Mouse (Mus musculus): ENCODE measurements around the gene Vps8. TPM values are rescaled to one million over a fixed set of nuclear protein-coding genes. Genes with fewer than 3 reads are reported as not detected.

Gene Vps8
- polyA plus RNA-seq, 1 experiment from 2014 or later: 15.1 TPM

DNA sequence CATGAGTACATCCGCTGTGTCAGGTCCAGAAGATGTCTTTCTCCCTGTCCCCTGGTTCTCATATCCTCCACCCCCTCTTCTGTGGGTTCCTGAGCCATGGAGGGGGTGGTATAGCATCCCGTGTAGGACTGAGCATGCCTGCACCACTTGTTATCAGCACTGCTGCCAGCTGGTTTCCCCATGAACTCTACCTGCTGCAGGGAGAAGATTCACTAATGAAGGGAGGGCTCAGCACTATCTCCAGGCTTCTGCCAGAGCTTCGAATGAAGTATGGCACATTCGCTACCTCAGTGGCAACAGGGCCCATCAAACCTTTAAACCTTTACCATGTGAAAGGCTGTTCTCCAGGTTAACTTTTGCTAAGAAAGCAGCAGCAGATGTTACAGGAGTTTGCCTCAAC is 110.6 kb downstream of the Vps8 start:
- H3K9ac ChIP-seq (ENCODE audit: low read length): no peak overlapping the region
- no peak for ATAC-seq (ENCODE audit: insufficient number of reproducible peaks, low FRiP score, low TSS enrichment, low read depth)

DNA sequence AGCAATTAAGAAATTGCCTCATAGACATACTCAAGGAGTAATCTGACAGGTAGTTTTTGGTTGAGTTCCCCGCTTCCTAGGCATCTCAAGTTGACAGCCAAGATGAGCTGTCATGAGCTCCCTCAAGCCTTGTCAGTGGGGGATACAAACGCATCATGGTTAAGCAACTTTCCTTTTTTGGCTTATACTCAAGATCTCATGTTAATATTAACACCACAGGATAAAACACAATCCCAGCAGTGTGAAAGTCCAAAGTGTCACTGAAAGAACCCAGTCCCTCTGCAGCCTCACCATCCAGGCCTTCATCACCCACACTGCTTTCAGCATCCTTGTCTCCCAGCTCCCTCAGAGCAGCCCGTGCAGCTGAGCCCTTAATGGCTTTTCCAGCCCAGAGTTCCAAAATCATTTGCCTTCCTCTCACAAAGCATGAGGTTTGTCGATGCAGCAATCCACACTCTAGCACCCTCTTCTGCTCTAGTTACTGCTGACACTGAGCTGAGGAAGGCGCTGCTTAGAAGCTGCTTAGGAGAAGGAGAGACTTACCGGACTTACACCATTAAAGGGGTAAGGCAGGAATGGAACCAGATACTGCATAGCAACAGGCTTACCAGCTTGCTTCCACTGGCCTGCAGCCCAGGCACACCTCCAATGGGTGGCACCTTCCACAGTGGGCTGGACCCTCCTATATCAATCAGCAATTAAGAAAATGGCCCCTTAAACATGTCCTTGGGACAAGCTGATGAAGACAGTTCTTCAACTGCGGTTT is 113.5 kb downstream of the Vps8 start:
- no peak for ATAC-seq (ENCODE audit: insufficient number of reproducible peaks, low FRiP score, low TSS enrichment, low read depth)
- no peaks in the 10 kb centered on the region for H3K27me3 ChIP-seq (ENCODE audit: control insufficient read depth, insufficient read depth, low read length)
- no peaks in the 10 kb centered on the region for H3K9me3 ChIP-seq (ENCODE audit: control insufficient read depth, low read length)
- WGBS: 83% methylated on average over 7 of the region's 7 CpGs
- H3K9ac ChIP-seq (ENCODE audit: low read length): no peak overlapping the region
- no peaks in the 10 kb centered on the region for H3K36me3 ChIP-seq (ENCODE audit: control insufficient read depth, insufficient read depth, low read length)
- no peak overlapping the region for H3K4me3 ChIP-seq (ENCODE audit: low read depth, low read length)
- no peaks in the 10 kb centered on the region for H3K4me1 ChIP-seq (ENCODE audit: control insufficient read depth, insufficient read depth, low read length)
- DNase-seq (ENCODE audit: low spot score): no peak
- H3K27ac ChIP-seq (replicated peaks; ENCODE audit: low read depth, low read length): no peak overlapping the region
- no peak overlapping the region for H3K4me2 ChIP-seq (ENCODE audit: low read depth, severe bottlenecking)

More for the DNA sequence above, 110.6 kb downstream of the Vps8 start:
- H3K27me3 ChIP-seq (ENCODE audit: control insufficient read depth, insufficient read depth, low read length): no peaks in the 10 kb centered on the region
- no peaks in the 10 kb centered on the region for H3K36me3 ChIP-seq (ENCODE audit: control insufficient read depth, insufficient read depth, low read length)
- no peaks in the 10 kb centered on the region for H3K4me1 ChIP-seq (ENCODE audit: control insufficient read depth, insufficient read depth, low read length)
- H3K4me2 ChIP-seq (ENCODE audit: low read depth, severe bottlenecking): no peak overlapping the region
- no peaks in the 10 kb centered on the region for H3K9me3 ChIP-seq (ENCODE audit: control insufficient read depth, low read length)
- no peak overlapping the region for H3K27ac ChIP-seq (replicated peaks; ENCODE audit: low read depth, low read length)
- WGBS: 86% methylated on average over 4 of the region's 4 CpGs
- DNase-seq (ENCODE audit: low spot score): no peak
- H3K4me3 ChIP-seq (ENCODE audit: low read depth, low read length): no peak overlapping the region

DNA sequence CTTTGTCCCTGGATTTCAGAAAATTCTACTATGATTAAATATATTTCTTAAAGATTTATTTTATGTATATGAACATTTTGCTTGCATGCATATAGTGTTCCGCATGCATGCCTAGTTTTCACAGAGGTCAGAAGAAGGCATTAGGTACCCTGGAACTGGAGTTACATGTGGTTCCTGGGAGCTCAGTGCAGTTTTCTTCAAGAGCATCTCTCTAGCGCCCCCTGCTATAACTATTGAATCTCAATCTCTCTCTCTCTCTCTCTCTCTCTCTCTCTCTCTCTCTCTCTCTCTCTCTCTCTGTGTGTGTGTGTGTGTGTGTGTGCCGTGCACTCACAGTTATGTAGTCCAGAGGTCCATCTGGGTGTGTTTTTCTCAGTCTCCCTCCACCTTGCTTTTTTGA is 114.4 kb downstream of the Vps8 start:
- Histone ChIP-seq H3K9me3 (ENCODE audit: control insufficient read depth, low read length) (no peaks in the 10 kb centered on the region), H3K4me1 (ENCODE audit: control insufficient read depth, insufficient read depth, low read length) (no peaks in the 10 kb centered on the region), H3K4me2 (ENCODE audit: low read depth, severe bottlenecking) (no peak overlapping the region), H3K36me3 (ENCODE audit: control insufficient read depth, insufficient read depth, low read length) (no peaks in the 10 kb centered on the region), H3K27me3 (ENCODE audit: control insufficient read depth, insufficient read depth, low read length) (no peaks in the 10 kb centered on the region), H3K4me3 (ENCODE audit: low read depth, low read length) (no peak overlapping the region), H3K9ac (ENCODE audit: low read length) (no peak overlapping the region), H3K27ac (replicated peaks; ENCODE audit: low read depth, low read length) (no peak overlapping the region)
- no peak for DNase-seq (ENCODE audit: low spot score)
- 57% methylated on average over 3 of the region's 3 CpGs for whole genome bisulfite sequencing
- ATAC-seq (ENCODE audit: insufficient number of reproducible peaks, low FRiP score, low TSS enrichment, low read depth): no peak

DNA sequence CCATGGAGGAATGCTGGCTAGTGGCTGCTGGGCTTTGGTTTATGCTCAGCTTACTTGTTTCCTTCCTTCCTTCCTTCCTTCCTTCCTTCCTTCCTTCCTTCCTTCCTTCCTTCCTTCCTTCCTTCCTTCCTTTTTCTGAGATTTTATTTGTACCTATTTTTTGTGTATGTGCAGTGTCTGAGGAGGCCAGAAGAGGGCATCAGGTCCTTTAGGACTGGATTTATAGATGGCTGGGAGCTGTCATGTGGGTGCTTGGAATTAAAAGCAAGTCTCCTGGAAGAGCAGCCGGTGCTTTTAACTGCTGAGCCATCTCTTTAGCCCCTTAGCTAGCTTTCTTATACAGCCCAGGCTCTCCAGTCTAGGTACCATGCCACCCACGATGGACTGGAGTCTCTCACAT is 116.0 kb downstream of the Vps8 start:
- H3K27ac ChIP-seq (replicated peaks; ENCODE audit: low read depth, low read length): no peak overlapping the region
- ATAC-seq (ENCODE audit: insufficient number of reproducible peaks, low FRiP score, low TSS enrichment, low read depth): no peak
- no peaks in the 10 kb centered on the region for H3K36me3 ChIP-seq (ENCODE audit: control insufficient read depth, insufficient read depth, low read length)
- no peaks in the 10 kb centered on the region for H3K9me3 ChIP-seq (ENCODE audit: control insufficient read depth, low read length)
- DNase-seq (ENCODE audit: low spot score): no peak
- WGBS: 49% methylated on average over 2 of the region's 2 CpGs
- no peak overlapping the region for H3K4me3 ChIP-seq (ENCODE audit: low read depth, low read length)
- H3K9ac ChIP-seq (ENCODE audit: low read length): no peak overlapping the region
- no peaks in the 10 kb centered on the region for H3K4me1 ChIP-seq (ENCODE audit: control insufficient read depth, insufficient read depth, low read length)
- no peaks in the 10 kb centered on the region for H3K27me3 ChIP-seq (ENCODE audit: control insufficient read depth, insufficient read depth, low read length)
- H3K4me2 ChIP-seq (ENCODE audit: low read depth, severe bottlenecking): no peak overlapping the region

DNA sequence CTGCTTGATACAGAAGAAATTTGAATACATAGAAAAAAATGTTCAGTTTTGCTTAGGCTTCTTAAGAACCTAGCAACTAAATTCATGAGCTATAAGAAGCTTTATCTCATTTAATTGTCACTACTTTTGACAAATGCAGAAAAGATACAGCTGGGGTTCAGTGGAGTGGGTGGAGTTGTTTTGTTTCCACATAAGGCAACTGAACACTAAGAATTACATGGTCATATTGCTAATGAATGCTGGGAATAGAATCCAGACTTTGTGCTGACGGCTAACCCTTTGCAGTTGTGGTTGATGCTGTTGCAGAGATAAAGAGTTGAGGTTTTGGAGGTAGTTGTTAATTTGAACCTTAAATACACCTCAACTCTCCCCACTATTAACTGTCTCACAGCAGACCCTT is 119.6 kb downstream of the Vps8 start:
- no peak for DNase-seq (ENCODE audit: low spot score)
- Histone ChIP-seq H3K4me3 (ENCODE audit: low read depth, low read length) (no peak overlapping the region), H3K4me1 (ENCODE audit: control insufficient read depth, insufficient read depth, low read length) (no peaks in the 10 kb centered on the region), H3K36me3 (ENCODE audit: control insufficient read depth, insufficient read depth, low read length) (no peaks in the 10 kb centered on the region), H3K9me3 (ENCODE audit: control insufficient read depth, low read length) (no peaks in the 10 kb centered on the region), H3K27me3 (ENCODE audit: control insufficient read depth, insufficient read depth, low read length) (no peaks in the 10 kb centered on the region), H3K4me2 (ENCODE audit: low read depth, severe bottlenecking) (no peak overlapping the region), H3K9ac (ENCODE audit: low read length) (no peak overlapping the region), H3K27ac (replicated peaks; ENCODE audit: low read depth, low read length) (no peak overlapping the region)
- WGBS: 84% methylated on average over 1 of the region's 1 CpGs
- no peak for ATAC-seq (ENCODE audit: insufficient number of reproducible peaks, low FRiP score, low TSS enrichment, low read depth)

DNA sequence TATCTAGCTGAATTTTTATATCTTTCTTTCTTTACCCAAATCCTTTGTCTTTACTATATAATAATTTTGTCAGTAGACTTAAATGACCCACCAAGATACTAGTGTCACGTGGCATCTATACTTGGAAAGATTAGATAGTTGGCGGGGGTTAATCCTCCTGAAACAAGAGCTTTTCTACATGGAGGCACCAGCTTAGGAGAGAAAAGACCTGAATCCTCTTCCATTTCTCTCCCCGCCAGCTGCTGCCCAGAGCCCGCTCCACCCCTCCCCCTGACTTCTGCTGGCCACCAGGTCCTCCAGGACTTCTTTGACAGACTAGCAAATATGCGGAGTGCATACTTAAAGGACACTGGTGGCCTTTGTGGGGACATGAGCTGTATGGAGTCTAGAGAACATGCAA is 124.5 kb downstream of the Vps8 start:
- H3K27ac ChIP-seq (replicated peaks; ENCODE audit: low read depth, low read length): no peak overlapping the region
- H3K27me3 ChIP-seq (ENCODE audit: control insufficient read depth, insufficient read depth, low read length): no peaks in the 10 kb centered on the region
- no peaks in the 10 kb centered on the region for H3K36me3 ChIP-seq (ENCODE audit: control insufficient read depth, insufficient read depth, low read length)
- DNase-seq (ENCODE audit: low spot score) (no peak), ATAC-seq (ENCODE audit: insufficient number of reproducible peaks, low FRiP score, low TSS enrichment, low read depth) (no peak)
- H3K4me1 ChIP-seq (ENCODE audit: control insufficient read depth, insufficient read depth, low read length): no peaks in the 10 kb centered on the region
- 87% methylated on average over 5 of the region's 5 CpGs for WGBS
- H3K4me2 ChIP-seq (ENCODE audit: low read depth, severe bottlenecking): no peak overlapping the region
- no peaks in the 10 kb centered on the region for H3K9me3 ChIP-seq (ENCODE audit: control insufficient read depth, low read length)
- H3K9ac ChIP-seq (ENCODE audit: low read length): no peak overlapping the region
- H3K4me3 ChIP-seq (ENCODE audit: low read depth, low read length): no peak overlapping the region

DNA sequence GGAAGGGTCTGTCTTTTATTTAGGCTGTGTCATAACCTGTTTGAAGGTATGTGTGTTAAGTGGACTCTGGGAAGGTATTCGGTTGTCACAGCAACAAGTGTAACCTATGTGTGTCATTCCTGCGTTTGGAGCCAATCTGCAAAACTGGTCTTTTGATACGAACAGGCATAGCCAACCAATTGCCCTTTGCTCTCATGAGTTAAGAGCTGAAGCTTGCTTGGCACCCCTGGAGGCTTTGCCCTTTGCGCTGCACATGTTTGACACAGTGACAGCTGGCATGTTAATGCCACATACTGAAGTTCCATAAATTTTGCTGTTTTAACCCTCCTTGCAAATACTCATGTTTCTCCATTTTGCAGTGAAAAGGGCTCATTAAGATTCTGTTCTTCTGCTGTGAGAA is 126.8 kb downstream of the Vps8 start:
- Histone ChIP-seq H3K27me3 (ENCODE audit: control insufficient read depth, insufficient read depth, low read length) (no peaks in the 10 kb centered on the region), H3K9me3 (ENCODE audit: control insufficient read depth, low read length) (no peaks in the 10 kb centered on the region), H3K4me1 (ENCODE audit: control insufficient read depth, insufficient read depth, low read length) (no peaks in the 10 kb centered on the region), H3K36me3 (ENCODE audit: control insufficient read depth, insufficient read depth, low read length) (no peaks in the 10 kb centered on the region), H3K27ac (replicated peaks; ENCODE audit: low read depth, low read length) (no peak overlapping the region), H3K4me3 (ENCODE audit: low read depth, low read length) (no peak overlapping the region), H3K4me2 (ENCODE audit: low read depth, severe bottlenecking) (no peak overlapping the region), H3K9ac (ENCODE audit: low read length) (no peak overlapping the region)
- WGBS: 86% methylated on average over 4 of the region's 4 CpGs
- no peak for ATAC-seq (ENCODE audit: insufficient number of reproducible peaks, low FRiP score, low TSS enrichment, low read depth)
- DNase-seq (ENCODE audit: low spot score): no peak

DNA sequence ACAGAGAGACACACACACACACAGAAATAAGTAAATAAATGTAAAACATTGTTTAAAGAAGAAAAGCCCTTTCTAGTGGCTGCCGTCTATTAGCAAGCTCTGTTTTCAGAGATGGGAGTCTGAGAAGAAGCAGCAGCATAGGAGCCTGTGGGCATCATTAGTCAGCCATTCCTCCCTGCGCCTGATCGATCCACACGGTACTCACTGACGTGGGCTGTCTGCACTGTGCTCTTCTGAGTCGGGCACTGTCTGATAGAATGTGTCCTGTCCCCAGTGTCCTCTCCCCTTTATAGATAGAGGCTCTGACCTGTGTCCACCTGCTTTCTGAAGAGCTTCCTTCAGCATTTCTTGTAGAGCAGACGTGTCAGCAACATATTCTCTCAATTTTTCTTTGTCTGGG is 127.5 kb downstream of the Vps8 start:
- H3K4me1 ChIP-seq (ENCODE audit: control insufficient read depth, insufficient read depth, low read length): no peaks in the 10 kb centered on the region
- no peaks in the 10 kb centered on the region for H3K9me3 ChIP-seq (ENCODE audit: control insufficient read depth, low read length)
- no peak overlapping the region for H3K27ac ChIP-seq (replicated peaks; ENCODE audit: low read depth, low read length)
- WGBS: 80% methylated on average over 7 of the region's 7 CpGs
- H3K9ac ChIP-seq (ENCODE audit: low read length): no peak overlapping the region
- H3K4me3 ChIP-seq (ENCODE audit: low read depth, low read length): no peak overlapping the region
- no peaks in the 10 kb centered on the region for H3K27me3 ChIP-seq (ENCODE audit: control insufficient read depth, insufficient read depth, low read length)
- H3K36me3 ChIP-seq (ENCODE audit: control insufficient read depth, insufficient read depth, low read length): no peaks in the 10 kb centered on the region
- no peak overlapping the region for H3K4me2 ChIP-seq (ENCODE audit: low read depth, severe bottlenecking)
- no peak for ATAC-seq (ENCODE audit: insufficient number of reproducible peaks, low FRiP score, low TSS enrichment, low read depth)
- DNase-seq (ENCODE audit: low spot score): no peak

DNA sequence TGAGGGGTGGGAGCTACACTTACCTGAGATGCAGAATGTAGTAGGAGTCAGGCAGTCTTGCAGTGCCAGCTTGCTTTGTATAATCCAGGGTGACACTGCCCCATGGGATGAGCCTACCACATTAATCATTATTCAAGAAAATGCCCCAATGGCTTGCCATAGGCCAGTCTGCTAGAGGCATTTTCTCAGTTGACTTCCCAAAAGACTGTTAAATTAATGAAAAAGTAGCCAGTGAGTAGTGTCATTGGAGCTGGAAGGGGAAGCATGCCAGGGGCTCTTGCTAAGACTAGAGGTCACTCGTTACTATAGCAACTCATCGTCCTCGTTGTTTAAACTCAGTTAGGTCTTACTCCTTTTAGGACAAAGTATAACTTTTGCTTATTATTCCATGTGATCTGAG is 130.6 kb downstream of the Vps8 start:
- ATAC-seq (ENCODE audit: insufficient number of reproducible peaks, low FRiP score, low TSS enrichment, low read depth) (no peak), DNase-seq (ENCODE audit: low spot score) (no peak)
- Histone ChIP-seq H3K9me3 (ENCODE audit: control insufficient read depth, low read length) (no peaks in the 10 kb centered on the region), H3K9ac (ENCODE audit: low read length) (no peak overlapping the region), H3K36me3 (ENCODE audit: control insufficient read depth, insufficient read depth, low read length) (no peaks in the 10 kb centered on the region), H3K4me2 (ENCODE audit: low read depth, severe bottlenecking) (no peak overlapping the region), H3K27me3 (ENCODE audit: control insufficient read depth, insufficient read depth, low read length) (no peaks in the 10 kb centered on the region), H3K4me3 (ENCODE audit: low read depth, low read length) (no peak overlapping the region), H3K4me1 (ENCODE audit: control insufficient read depth, insufficient read depth, low read length) (no peaks in the 10 kb centered on the region), H3K27ac (replicated peaks; ENCODE audit: low read depth, low read length) (no peak overlapping the region)
- WGBS: 87% methylated on average over 3 of the region's 3 CpGs
